Mouse (Mus musculus): Measurements from ENCODE around the gene Rbm47.

DNA sequence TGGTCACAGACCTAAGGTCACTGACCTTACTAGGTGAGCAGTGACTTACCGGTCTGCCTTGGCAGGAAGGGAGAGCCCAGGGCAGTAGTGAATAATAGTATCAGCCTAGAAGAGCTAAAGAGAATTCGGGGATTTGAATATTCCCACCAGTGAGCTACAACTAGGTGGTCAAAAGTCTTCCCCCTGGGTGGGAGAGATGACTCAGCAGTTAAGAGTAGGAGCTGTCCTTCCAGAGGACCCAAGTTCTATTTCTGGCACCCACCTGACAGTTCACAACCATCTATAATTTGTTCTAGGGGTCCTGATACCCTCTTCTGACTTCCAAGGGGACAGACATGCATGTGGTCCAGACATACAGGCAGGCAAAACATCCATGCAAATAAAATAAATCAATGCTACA, 102.6 kb downstream of the Rbm47 start:
- TF ChIP-seq CTCF (IDR thresholded peaks at IDR 0.05; ENCODE audit: borderline replicate concordance, insufficient read depth, low read length) (no peak), POLR2A (IDR thresholded peaks at IDR 0.05; ENCODE audit: low read depth, low read length) (no peak)

All from embryonic fibroblast, embryonic 13.5 days (primary cell).